Mouse (Mus musculus): ENCODE results near the gene Tuft1. TPM values are rescaled to one million over a fixed set of nuclear protein-coding genes. Genes with fewer than 3 reads are reported as not detected.
"Not testable (repeated sequence)": the region's sequence is repeated elsewhere in the genome, so short reads cannot be mapped to it uniquely, and the experiment has no call there.

The Tuft1 gene
- polyA plus RNA-seq, 1 experiment from 2014 or later: 7.9 TPM

- no peak for DNase-seq (ENCODE audit: low spot score)
- WGBS: 91% methylated on average over 7 of the region's 7 CpGs
- peak overlapping the region; percentile 75 for H3K27ac ChIP-seq
- no peaks in the 10 kb centered on the region for H3K9me3 ChIP-seq
- H3K36me3 ChIP-seq: no peaks in the 10 kb centered on the region
- H3K4me1 ChIP-seq: peaks cover 25% of the 10 kb centered on the region
- H3K27me3 ChIP-seq (ENCODE audit: insufficient read depth, poor library complexity, severe bottlenecking): no peaks in the 10 kb centered on the region
- no peak overlapping the region for H3K4me3 ChIP-seq
These were observed 8.3 kb downstream of the Tuft1 start for GRCm38 (mm10) chr3:94650409-94650808.

DNA sequence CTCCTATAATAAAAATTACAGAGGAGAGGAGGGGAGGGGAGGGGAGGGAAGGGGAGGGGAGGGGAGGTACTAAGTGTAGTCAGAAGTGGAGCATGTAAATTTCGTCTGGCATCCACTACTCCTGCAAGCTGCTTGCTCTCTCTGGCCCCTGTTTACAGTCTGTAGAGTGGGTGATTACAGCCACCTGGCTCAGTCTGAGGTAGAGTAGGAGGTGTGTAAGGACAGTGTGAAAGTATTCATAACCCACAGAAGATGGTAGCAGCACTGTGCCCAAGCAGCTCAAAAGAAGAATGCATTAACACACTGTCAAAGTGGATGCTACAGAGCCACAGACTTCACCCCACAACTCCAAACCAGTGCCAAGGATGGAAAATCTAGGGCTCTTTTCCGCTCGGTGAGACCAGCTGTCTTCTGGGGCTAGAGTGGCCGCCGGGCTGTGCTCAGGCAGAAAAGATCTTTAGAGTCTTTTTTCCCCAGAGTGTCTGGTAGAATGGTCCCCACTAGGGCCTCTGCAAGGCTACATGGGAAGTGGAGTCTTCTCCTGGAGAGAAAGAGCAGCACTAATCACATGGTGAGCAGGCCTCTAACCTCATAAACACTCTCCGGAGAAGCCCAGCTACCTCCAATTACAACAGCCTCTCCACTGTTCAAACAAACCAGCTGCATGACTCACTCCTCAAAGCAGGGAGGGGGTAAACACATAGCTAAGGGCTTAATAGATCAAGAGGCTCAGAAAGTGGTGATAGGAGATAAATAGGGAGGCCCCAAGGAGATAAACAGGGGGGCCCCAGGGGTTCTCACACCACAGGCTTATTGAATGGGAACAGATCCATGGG is 9.7 kb downstream of the Tuft1 start:
- no peaks in the 10 kb centered on the region for H3K27me3 ChIP-seq (ENCODE audit: insufficient read depth, poor library complexity, severe bottlenecking)
- peak overlapping the region; percentile 4; the same call in 1 of the 2 replicates for H3K4me3 ChIP-seq

DNA sequence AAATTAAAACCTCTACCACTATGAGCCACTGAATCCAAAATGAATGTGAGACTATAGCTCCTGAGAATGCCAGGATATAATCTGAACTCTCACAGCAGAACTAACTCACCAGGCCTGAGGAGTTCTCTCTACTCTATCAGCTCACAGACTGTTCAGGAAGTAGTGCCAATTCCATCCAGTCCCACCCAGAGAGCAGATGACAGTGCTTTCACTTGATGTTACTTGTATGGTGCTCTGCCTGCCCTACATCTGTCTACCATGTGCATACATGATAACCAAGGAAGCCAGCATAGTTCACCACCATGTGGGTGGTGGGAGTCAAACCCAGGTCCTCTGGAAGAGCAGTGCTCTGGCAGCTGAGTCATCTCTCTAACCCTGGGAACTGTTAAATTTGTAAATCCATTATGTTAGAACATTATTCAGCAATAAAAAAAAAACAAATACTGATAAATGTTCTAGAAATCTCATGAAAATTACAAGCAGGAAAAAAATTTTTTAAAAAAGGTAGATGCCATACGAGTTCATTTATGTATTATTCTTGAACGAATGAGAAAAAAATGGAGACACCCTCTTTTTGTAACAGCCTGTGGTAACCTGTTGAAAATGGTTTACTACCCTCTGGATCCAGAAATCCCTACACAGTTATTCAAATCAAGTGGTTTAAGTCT is 16.0 kb downstream of the Tuft1 start, which contains the start of gene Gm10972:
Gene Gm10972, plus strand, starts transcription at position 618 of the 668 bp plus-strand sequence.
- H3K36me3 ChIP-seq; H3K27me3 ChIP-seq (ENCODE audit: insufficient read depth, poor library complexity, severe bottlenecking); H3K27ac ChIP-seq; H3K4me3 ChIP-seq; H3K4me1 ChIP-seq; H3K9me3 ChIP-seq; DNase-seq (ENCODE audit: low spot score): not testable (repeated sequence)
- 82% methylated on average over 2 of the region's 2 CpGs for WGBS

More for the DNA sequence above, 9.7 kb downstream of the Tuft1 start:
- peak overlapping the region; percentile 75 for H3K27ac ChIP-seq
- no peaks in the 10 kb centered on the region for H3K9me3 ChIP-seq
- H3K36me3 ChIP-seq: no peaks in the 10 kb centered on the region
- 21% methylated on average over 6 of the region's 6 CpGs for WGBS
- H3K4me1 ChIP-seq: peaks cover 25% of the 10 kb centered on the region
- peak; percentile 88 for DNase-seq (ENCODE audit: low spot score)

DNA sequence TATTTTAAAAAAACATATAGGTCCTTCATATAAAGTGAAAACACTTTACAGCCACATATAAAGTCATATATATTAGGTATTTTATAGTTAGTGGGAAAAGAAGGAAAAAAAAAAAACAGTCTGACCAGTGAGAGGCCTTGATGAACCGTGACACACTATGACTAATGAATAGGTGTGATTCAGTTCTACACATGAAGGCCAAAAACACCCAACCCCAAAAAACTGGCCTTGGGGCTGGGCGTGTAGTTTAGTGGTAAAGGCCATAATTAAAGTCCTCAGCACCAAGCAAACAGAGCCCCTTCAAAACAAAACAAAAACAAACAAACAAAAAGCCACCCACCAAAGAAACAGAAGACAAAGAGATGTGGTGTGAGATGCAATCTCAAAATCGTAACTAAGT is 28.8 kb downstream of the Tuft1 start:
- H3K36me3 ChIP-seq: peaks cover 4% of the 10 kb centered on the region; the same call in 1 of the 2 replicates
- 76% methylated on average over 3 of the region's 3 CpGs for WGBS

GRCm38 (mm10) chr3:94628712-94629111 is 30.0 kb downstream of the Tuft1 start:
- no peak overlapping the region for H3K4me3 ChIP-seq
- H3K9me3 ChIP-seq: no peaks in the 10 kb centered on the region
- H3K27ac ChIP-seq: no peak overlapping the region
- H3K4me1 ChIP-seq: peaks cover 9% of the 10 kb centered on the region
- no peak for DNase-seq (ENCODE audit: low spot score)
- peaks cover 4% of the 10 kb centered on the region; the same call in 1 of the 2 replicates for H3K36me3 ChIP-seq
- no peaks in the 10 kb centered on the region for H3K27me3 ChIP-seq (ENCODE audit: insufficient read depth, poor library complexity, severe bottlenecking)
- 87% methylated on average over 5 of the region's 5 CpGs for WGBS

More for the DNA sequence above, 28.8 kb downstream of the Tuft1 start:
- H3K27me3 ChIP-seq (ENCODE audit: insufficient read depth, poor library complexity, severe bottlenecking): no peaks in the 10 kb centered on the region
- H3K4me3 ChIP-seq: no peak overlapping the region
- DNase-seq (ENCODE audit: low spot score): no peak
- no peak overlapping the region for H3K27ac ChIP-seq
- no peaks in the 10 kb centered on the region for H3K4me1 ChIP-seq
- H3K9me3 ChIP-seq: no peaks in the 10 kb centered on the region

DNA sequence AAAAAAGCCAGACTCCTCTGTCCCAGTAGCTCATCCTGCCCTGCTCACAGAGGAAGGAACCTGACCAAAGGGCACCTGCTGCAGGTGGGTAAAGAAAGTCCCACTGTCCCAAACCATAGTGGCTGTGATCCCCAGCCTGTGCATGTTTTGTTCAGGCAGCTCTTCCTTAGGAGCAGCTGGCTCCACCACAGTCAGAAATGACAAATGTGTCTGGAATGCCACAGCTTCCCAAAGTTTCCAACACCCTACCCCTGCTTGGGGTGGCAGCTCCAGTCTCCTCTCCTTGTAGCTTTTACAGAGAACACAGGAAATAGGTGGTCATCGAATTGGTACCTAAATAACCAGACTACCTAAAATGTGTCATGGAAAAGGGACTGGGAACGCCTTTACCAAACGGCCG is 34.4 kb downstream of the Tuft1 start:
- H3K27ac ChIP-seq: no peak overlapping the region
- H3K9me3 ChIP-seq: no peaks in the 10 kb centered on the region
- peaks cover 22% of the 10 kb centered on the region; the same call in 1 of the 2 replicates for H3K36me3 ChIP-seq
- no peak overlapping the region for H3K4me3 ChIP-seq
- H3K27me3 ChIP-seq (ENCODE audit: insufficient read depth, poor library complexity, severe bottlenecking): no peaks in the 10 kb centered on the region
- peaks cover 38% of the 10 kb centered on the region for H3K4me1 ChIP-seq
- 85% methylated on average over 4 of the region's 4 CpGs for WGBS
- DNase-seq (ENCODE audit: low spot score): no peak

DNA sequence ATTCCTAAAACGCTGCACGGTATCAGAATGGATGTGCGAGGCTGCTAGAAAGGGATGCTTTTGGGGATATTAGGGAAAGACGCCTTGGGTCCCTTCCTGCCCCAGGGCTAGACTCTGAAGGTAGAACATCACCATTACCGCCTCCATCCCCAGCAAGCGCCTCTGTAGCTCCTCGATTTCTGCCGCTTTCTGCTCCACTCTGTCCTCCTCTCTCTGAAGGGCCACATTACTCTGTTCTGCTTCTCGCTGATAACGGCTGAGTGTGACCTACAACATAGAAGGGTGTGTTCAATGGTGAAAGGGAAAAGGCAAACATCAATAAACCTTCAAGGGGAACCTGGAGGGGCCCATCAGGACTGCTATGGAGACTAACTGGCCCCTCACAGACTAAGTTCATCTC is 36.1 kb downstream of the Tuft1 start:
- Histone ChIP-seq H3K4me1 (peaks cover 40% of the 10 kb centered on the region), H3K36me3 (peaks cover 18% of the 10 kb centered on the region; the same call in 1 of the 2 replicates), H3K27ac (peak overlapping the region; percentile 71), H3K9me3 (no peaks in the 10 kb centered on the region), H3K4me3 (no peak overlapping the region), H3K27me3 (ENCODE audit: insufficient read depth, poor library complexity, severe bottlenecking) (no peaks in the 10 kb centered on the region)
- 73% methylated on average over 10 of the region's 10 CpGs for WGBS
- DNase-seq (ENCODE audit: low spot score): peak; percentile 83

DNA sequence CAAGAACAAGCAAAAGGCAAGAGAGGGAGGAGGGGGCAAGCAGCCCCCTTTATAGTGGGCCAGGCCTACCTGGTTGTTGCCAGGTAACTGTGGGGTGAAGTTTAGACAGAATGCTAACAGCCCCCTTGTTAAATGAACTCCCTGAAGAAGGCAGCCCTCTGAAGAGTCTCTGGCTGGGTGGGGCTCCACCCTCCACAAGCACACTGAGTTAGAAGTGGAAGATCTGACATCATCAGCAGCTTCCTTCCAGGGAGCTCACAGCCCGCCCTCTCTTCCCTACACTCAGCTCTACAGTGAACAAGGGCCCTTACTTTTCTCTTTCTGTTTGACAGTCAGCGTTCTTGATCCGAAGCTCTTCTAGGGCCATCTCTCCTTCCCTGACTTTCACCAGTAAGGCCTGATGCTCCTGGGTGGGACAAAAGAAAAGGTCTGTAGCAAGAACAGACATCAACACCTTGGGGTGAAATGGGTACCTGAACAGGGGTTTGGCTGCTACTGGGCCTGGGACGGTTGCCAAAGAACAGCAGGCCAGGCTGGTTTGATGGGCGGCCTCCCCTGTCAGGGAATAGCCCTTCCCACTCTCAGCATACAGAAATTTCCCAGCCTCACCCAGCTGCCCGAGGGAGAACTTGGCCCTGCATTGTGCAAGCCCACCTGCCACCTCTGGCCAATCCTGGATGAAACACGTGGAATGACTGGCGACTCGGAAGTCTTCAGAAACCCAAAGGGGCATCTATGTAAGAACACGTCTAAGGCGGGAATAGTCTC is 36.7 kb downstream of the Tuft1 start:
- Histone ChIP-seq H3K27me3 (ENCODE audit: insufficient read depth, poor library complexity, severe bottlenecking) (no peaks in the 10 kb centered on the region), H3K27ac (peak overlapping the region; percentile 71), H3K36me3 (peaks cover 18% of the 10 kb centered on the region; the same call in 1 of the 2 replicates), H3K4me1 (peaks cover 40% of the 10 kb centered on the region), H3K4me3 (no peak overlapping the region), H3K9me3 (no peaks in the 10 kb centered on the region)
- WGBS: 67% methylated on average over 11 of the region's 11 CpGs
- peak; percentile 79 for DNase-seq (ENCODE audit: low spot score)

DNA sequence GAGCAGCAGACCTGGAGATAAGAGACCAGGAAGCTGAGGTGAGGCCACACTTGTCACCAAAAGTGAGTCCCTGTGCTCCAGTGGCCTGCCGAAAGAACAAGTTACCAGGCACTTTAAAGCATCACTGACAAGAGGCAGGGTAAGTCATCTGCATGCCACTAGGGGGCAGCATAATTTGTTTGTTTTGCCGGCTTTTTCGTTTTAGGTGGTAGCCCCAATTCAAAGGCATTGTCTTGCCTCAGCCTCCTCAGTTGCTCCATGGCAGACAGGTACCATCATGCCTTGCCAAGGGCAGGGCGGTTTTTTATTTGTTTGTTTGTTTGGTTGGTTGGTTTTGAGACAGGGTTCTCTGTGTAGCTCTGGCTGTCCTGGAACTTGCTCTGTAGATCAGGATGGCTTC is 42.0 kb downstream of the Tuft1 start:
- H3K4me3 ChIP-seq: no peak overlapping the region
- peaks cover 29% of the 10 kb centered on the region for H3K4me1 ChIP-seq
- DNase-seq (ENCODE audit: low spot score): no peak
- H3K36me3 ChIP-seq: peaks cover 15% of the 10 kb centered on the region; the same call in 1 of the 2 replicates
- H3K9me3 ChIP-seq: no peaks in the 10 kb centered on the region
- 66% methylated on average over 4 of the region's 4 CpGs for WGBS
- H3K27ac ChIP-seq: no peak overlapping the region
- H3K27me3 ChIP-seq (ENCODE audit: insufficient read depth, poor library complexity, severe bottlenecking): no peaks in the 10 kb centered on the region

DNA sequence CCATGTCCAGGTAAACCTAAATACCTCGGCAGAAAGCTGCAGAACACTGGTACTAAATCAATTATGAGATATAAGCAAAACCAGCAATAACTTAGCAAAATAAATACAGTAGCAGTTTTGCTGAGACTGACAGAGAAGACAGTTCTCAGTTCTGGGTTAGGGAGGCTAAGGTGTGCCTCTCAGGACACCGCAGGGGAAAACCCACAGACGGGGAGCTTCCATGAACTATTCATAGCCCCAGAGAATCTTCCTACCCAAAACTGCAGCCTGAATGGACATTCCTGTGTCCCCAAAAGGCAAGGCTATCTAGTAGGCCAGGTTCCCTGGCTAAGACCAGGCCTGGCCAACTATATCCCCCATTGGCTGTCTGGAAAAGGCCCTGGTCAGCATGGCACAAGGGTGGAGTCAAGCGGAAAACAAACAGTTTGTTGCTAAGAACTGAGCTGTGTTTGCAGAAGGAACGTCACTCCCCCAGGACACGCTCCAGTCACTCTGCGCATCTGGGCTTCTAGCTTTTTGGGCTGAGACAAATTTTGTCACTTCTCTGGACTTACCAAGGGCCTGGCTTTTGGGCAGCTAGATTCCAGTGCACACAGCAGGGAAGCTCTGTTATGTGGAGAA is 45.3 kb downstream of the Tuft1 start:
- H3K27me3 ChIP-seq (ENCODE audit: insufficient read depth, poor library complexity, severe bottlenecking): no peaks in the 10 kb centered on the region
- no peaks in the 10 kb centered on the region; the same call in 1 of the 2 replicates for H3K36me3 ChIP-seq
- H3K4me3 ChIP-seq: no peak overlapping the region
- WGBS: 55% methylated on average over 7 of the region's 7 CpGs
- DNase-seq (ENCODE audit: low spot score): no peak
- H3K9me3 ChIP-seq: no peaks in the 10 kb centered on the region
- peaks cover 22% of the 10 kb centered on the region for H3K4me1 ChIP-seq
- H3K27ac ChIP-seq: peak overlapping the region; percentile 11; the same call in 1 of the 2 replicates

GRCm38 (mm10) chr3:94612274-94612673 is 46.4 kb downstream of the Tuft1 start:
- H3K27ac ChIP-seq: no peak overlapping the region
- no peaks in the 10 kb centered on the region; the same call in 1 of the 2 replicates for H3K36me3 ChIP-seq
- H3K4me1 ChIP-seq: peaks cover 22% of the 10 kb centered on the region
- no peaks in the 10 kb centered on the region for H3K9me3 ChIP-seq
- 85% methylated on average over 1 of the region's 1 CpGs for WGBS
- no peak for DNase-seq (ENCODE audit: low spot score)
- H3K27me3 ChIP-seq (ENCODE audit: insufficient read depth, poor library complexity, severe bottlenecking): no peaks in the 10 kb centered on the region
- no peak overlapping the region for H3K4me3 ChIP-seq

- Histone ChIP-seq H3K4me1 (peaks cover 22% of the 10 kb centered on the region), H3K27ac (no peak overlapping the region), H3K36me3 (no peaks in the 10 kb centered on the region; the same call in 1 of the 2 replicates), H3K4me3 (no peak overlapping the region), H3K27me3 (ENCODE audit: insufficient read depth, poor library complexity, severe bottlenecking) (no peaks in the 10 kb centered on the region), H3K9me3 (no peaks in the 10 kb centered on the region)
- DNase-seq (ENCODE audit: low spot score): no peak
- WGBS: 67% methylated on average over 5 of the region's 5 CpGs
These were observed 46.8 kb downstream of the Tuft1 start for GRCm38 (mm10) chr3:94611834-94612233.

Measured in heart, embryonic 10.5 days (tissue).